Mouse (Mus musculus) liver, postnatal 0 days (tissue): ENCODE measurements around the gene Gm20388. TPM values are rescaled to one million over a fixed set of nuclear protein-coding genes. Genes with fewer than 3 reads are reported as not detected.
A peak's percentile ranks its signal among the peaks of the same experiment; 100 is the strongest.

ENCODE experiments used
- ATAC-seq: fragments of 200-750 bp; cut with Nextera tagmentation; 2 replicates; pipeline ENCODE4 v1.8.0; 2017; ENCODE audit warnings: mild to moderate bottlenecking, moderate library complexity
- DNase-seq: peaks from one replicate; pipeline ENCODE4 v3.0.0-alpha.2; 2016
- H3K27ac ChIP-seq: fragments of 300-500 bp; sonication (generic); 2 replicates; pipeline ENCODE4 v1.5.1; 2014; ENCODE audit warnings: antibody characterized with exemption, moderate library complexity, mild to moderate bottlenecking, low read depth
- H3K27me3 ChIP-seq: fragments of 300-500 bp; sonication (generic); 2 replicates; pipeline ENCODE4 v1.6.1; 2014; ENCODE audit warnings: low read length, control low read depth, mixed read lengths; ENCODE audit not compliant: insufficient read depth
- H3K36me3 ChIP-seq: fragments of 300-500 bp; sonication (generic); replicated peaks from 2 replicates; pipeline ENCODE4 v1.6.1; 2014; ENCODE audit warnings: mild to moderate bottlenecking, control low read depth, low read length, moderate library complexity, mixed read lengths; ENCODE audit not compliant: insufficient read depth
- H3K4me1 ChIP-seq: fragments of 300-500 bp; sonication (generic); 2 replicates; pipeline ENCODE4 v1.6.1; 2014; ENCODE audit warnings: antibody characterized with exemption, mild to moderate bottlenecking, control low read depth; ENCODE audit not compliant: insufficient read depth
- H3K4me2 ChIP-seq: fragments of 300-500 bp; sonication (generic); 2 replicates; pipeline ENCODE4 v1.6.1; 2014; ENCODE audit warnings: low read depth, mild to moderate bottlenecking, low read length, moderate library complexity, mixed read lengths
- H3K4me3 ChIP-seq: fragments of 300-500 bp; sonication (generic); 2 replicates; pipeline ENCODE4 v1.5.1; 2014; ENCODE audit warnings: low read depth, low read length
- H3K9ac ChIP-seq: fragments of 300-500 bp; sonication (generic); replicated peaks from 2 replicates; pipeline ENCODE4 v1.6.1; 2014; ENCODE audit warnings: mild to moderate bottlenecking, moderate library complexity
- H3K9me3 ChIP-seq: fragments of 300-500 bp; sonication (generic); 2 replicates; pipeline ENCODE4 v1.6.1; 2016; ENCODE audit warnings: mild to moderate bottlenecking, control low read depth, low read length, mixed read lengths
- CTCF ChIP-seq: sonication (generic); IDR thresholded peaks from 2 replicates; pipeline ENCODE4 v1.5.1; 2016; ENCODE audit warnings: antibody characterized with exemption, low read depth
- EP300 ChIP-seq: IDR thresholded peaks from 2 replicates; pipeline ENCODE4 v1.6.1; 2016; ENCODE audit warnings: antibody characterized with exemption, low read depth, mild to moderate bottlenecking
- WGBS: fragments of 180-500 bp; shearing (Covaris S2); extraction: QIAGEN DNeasy Blood & Tissue Kit; methylation state at CpG from one replicate; pipeline ENCODE4 v1.1.7; 2014; ENCODE audit not compliant: insufficient replicate concordance; 5-methylcytosine and 5-hydroxymethylcytosine counted together
- polyA plus RNA-seq: library from polyadenylated mRNA; unstranded; fragments of >200 nt; fragmentation: Nextera tagmentation; extraction: Ambion mirVana; gene quantifications from 2 replicates; pipeline ENCODE4 v1.2.1, GENCODE M21; 2015

Gene Gm20388
- polyA plus RNA-seq, 1 experiment from 2014 or later, result not detected

- DNase-seq, result peak; percentile 85
- 10% methylated on average over 19 of the region's 19 CpGs for WGBS
Measured at GRCm38 (mm10) chr8:123126193-123126816, 3215.7 kb downstream of the Gm20388 start.

GRCm38 (mm10) chr8:123131041-123131440 is 3220.4 kb downstream of the Gm20388 start:
- H3K9ac ChIP-seq, result no peak overlapping the region
- peaks cover 5% of the 10 kb centered on the region for H3K4me1 ChIP-seq
- H3K27ac ChIP-seq, result no peak overlapping the region
- WGBS, result 46% methylated on average over 9 of the region's 9 CpGs
- TF ChIP-seq CTCF, result no peak
- no peak for TF ChIP-seq EP300
- DNase-seq (no peak), ATAC-seq (peak; percentile 22; the same call in 1 of the 2 replicates)
- no peak overlapping the region for H3K4me2 ChIP-seq
- H3K27me3 ChIP-seq, result peaks cover 19% of the 10 kb centered on the region
- no peaks in the 10 kb centered on the region for H3K36me3 ChIP-seq
- H3K4me3 ChIP-seq, result no peak overlapping the region
- H3K9me3 ChIP-seq, result no peaks in the 10 kb centered on the region; the same call in 1 of the 2 replicates

More at GRCm38 (mm10) chr8:123126193-123126816, 3215.7 kb downstream of the Gm20388 start:
- peak; percentile 83 for ATAC-seq
- TF ChIP-seq EP300 (no peak), CTCF (no peak)
- 0 out of 2 replicates have a peak overlapping the region, but pooled peaks have one; percentile 26 for H3K4me2 ChIP-seq
- H3K27ac ChIP-seq, result no peak overlapping the region
- H3K36me3 ChIP-seq, result no peaks in the 10 kb centered on the region
- no peaks in the 10 kb centered on the region for H3K9me3 ChIP-seq
- H3K9ac ChIP-seq, result no peak overlapping the region
- H3K27me3 ChIP-seq, result peaks cover 26% of the 10 kb centered on the region
- H3K4me1 ChIP-seq, result peaks cover 6% of the 10 kb centered on the region
- H3K4me3 ChIP-seq, result no peak overlapping the region

- Histone ChIP-seq H3K36me3 (no peaks in the 10 kb centered on the region), H3K27ac (no peak overlapping the region), H3K4me3 (no peak overlapping the region), H3K9ac (no peak overlapping the region), H3K4me2 (no peak overlapping the region), H3K4me1 (no peaks in the 10 kb centered on the region), H3K27me3 (peaks cover 8% of the 10 kb centered on the region; the same call in 1 of the 2 replicates), H3K9me3 (no peaks in the 10 kb centered on the region; the same call in 1 of the 2 replicates)
- ATAC-seq (no peak), DNase-seq (no peak)
- peak; percentile 35 for TF ChIP-seq CTCF
- no peak for TF ChIP-seq EP300
- 87% methylated on average over 2 of the region's 2 CpGs for WGBS
Measured at GRCm38 (mm10) chr8:123132953-123133352, 3222.3 kb downstream of the Gm20388 start.

GRCm38 (mm10) chr8:123134149-123134713 is 3223.6 kb downstream of the Gm20388 start:
- DNase-seq (no peak), ATAC-seq (no peak)
- no peak overlapping the region for H3K4me2 ChIP-seq
- no peak overlapping the region for H3K9ac ChIP-seq
- no peaks in the 10 kb centered on the region for H3K36me3 ChIP-seq
- 78% methylated on average over 11 of the region's 11 CpGs for WGBS
- H3K27ac ChIP-seq, result no peak overlapping the region
- H3K27me3 ChIP-seq, result peaks cover 5% of the 10 kb centered on the region; the same call in 1 of the 2 replicates
- no peak overlapping the region for H3K4me3 ChIP-seq
- H3K9me3 ChIP-seq, result no peaks in the 10 kb centered on the region; the same call in 1 of the 2 replicates
- H3K4me1 ChIP-seq, result no peaks in the 10 kb centered on the region
- TF ChIP-seq EP300 (no peak), CTCF (no peak)

- H3K9me3 ChIP-seq, result no peaks in the 10 kb centered on the region; the same call in 1 of the 2 replicates
- TF ChIP-seq EP300 (no peak), CTCF (no peak)
- 38% methylated on average over 7 of the region's 7 CpGs for WGBS
- no peak overlapping the region for H3K4me2 ChIP-seq
- no peak overlapping the region for H3K4me3 ChIP-seq
- DNase-seq (no peak), ATAC-seq (no peak)
- no peak overlapping the region for H3K9ac ChIP-seq
- H3K27me3 ChIP-seq, result 0 out of 2 replicates have a peak, but pooled peaks cover 3% of the 10 kb centered on the region
- no peak overlapping the region for H3K27ac ChIP-seq
- no peaks in the 10 kb centered on the region for H3K4me1 ChIP-seq
- no peaks in the 10 kb centered on the region for H3K36me3 ChIP-seq
Measured at GRCm38 (mm10) chr8:123135406-123135805, 3224.8 kb downstream of the Gm20388 start.

- H3K9ac ChIP-seq, result no peak overlapping the region
- ATAC-seq (no peak), DNase-seq (no peak)
- H3K27ac ChIP-seq, result no peak overlapping the region
- no peaks in the 10 kb centered on the region for H3K4me1 ChIP-seq
- H3K36me3 ChIP-seq, result no peaks in the 10 kb centered on the region
- H3K4me3 ChIP-seq, result no peak overlapping the region
- TF ChIP-seq CTCF, result no peak
- TF ChIP-seq EP300, result no peak
- WGBS, result 55% methylated on average over 9 of the region's 9 CpGs
- no peaks in the 10 kb centered on the region; the same call in 1 of the 2 replicates for H3K9me3 ChIP-seq
- H3K4me2 ChIP-seq, result no peak overlapping the region
- H3K27me3 ChIP-seq, result 0 out of 2 replicates have a peak, but pooled peaks cover 3% of the 10 kb centered on the region
Measured at GRCm38 (mm10) chr8:123135806-123136205, 3225.2 kb downstream of the Gm20388 start.
